Mouse (Mus musculus) cerebral cortex, adult 2 months (tissue): ENCODE measurements around the gene Fars2.

Experiments used
- WGBS: fragments of 180-500 bp; shearing (Covaris S2); methylation state at CpG from one replicate; pipeline ENCODE4 v1.1.7; 2018; 5-methylcytosine and 5-hydroxymethylcytosine counted together

The Fars2 gene

DNA sequence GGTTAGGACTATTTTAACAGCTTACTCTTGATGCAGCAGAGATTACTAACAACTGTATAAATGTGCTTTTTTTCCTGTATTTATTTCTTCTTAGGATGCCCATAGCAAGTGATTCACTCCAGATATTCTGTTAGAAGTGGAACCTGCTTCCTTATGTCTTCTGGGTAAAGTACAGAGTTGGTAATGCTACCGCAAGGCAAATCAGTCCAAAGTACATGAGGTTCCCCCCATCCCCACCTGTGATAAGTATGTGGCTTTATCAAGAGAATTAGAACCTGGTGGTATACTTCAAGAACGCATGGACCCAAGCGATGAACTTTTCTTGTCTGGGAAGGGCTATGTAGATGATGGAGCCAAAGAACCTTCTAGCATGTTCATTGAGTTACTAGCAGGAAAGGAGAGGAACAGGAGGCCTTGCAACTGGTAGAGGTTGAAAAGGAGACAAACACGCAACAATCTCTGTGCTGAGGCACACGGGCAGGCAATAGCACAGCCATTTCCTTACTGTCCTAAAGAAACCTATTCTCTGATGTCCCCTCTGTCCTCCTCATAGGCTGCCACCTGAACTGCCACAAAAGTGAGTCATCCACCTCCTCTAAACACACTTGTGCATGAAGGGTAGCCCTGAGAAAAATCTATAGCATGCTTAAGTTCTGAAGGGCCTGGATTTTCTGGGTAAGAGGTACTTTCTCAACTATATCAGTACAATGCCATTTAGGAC is 603.2 kb downstream of the Fars2 start:
- WGBS = 93% methylated on average over 5 of the region's 5 CpGs

DNA sequence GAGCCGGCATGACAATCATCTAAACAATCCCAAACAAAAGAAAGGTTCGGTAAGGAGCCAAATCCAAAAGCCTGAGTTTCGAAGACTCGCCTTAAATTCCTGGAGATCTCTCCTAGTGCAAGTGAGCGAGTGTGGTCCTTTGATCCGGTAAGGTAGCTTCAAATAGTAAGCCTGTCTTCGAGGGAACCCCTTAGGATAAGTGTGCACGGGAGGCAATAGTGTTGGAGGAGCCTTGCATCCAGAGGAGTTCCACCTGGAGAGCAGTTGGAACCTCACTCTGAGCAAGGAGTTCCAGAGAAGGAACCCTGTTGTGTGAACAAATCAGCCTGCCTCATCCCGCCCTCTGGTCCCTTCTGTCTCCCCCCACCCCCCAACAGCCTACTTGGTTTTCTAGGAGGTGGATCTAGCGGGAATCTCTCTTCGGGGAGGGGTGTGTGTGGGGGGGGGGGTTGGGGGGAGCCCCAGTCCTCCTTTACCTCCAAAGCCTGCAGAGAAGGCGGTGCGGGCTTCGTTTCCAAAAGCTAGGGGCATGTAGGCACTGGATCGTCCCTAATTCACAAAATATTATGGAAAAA is 606.6 kb downstream of the Fars2 start:
- WGBS = 10% methylated on average over 15 of the region's 15 CpGs

DNA sequence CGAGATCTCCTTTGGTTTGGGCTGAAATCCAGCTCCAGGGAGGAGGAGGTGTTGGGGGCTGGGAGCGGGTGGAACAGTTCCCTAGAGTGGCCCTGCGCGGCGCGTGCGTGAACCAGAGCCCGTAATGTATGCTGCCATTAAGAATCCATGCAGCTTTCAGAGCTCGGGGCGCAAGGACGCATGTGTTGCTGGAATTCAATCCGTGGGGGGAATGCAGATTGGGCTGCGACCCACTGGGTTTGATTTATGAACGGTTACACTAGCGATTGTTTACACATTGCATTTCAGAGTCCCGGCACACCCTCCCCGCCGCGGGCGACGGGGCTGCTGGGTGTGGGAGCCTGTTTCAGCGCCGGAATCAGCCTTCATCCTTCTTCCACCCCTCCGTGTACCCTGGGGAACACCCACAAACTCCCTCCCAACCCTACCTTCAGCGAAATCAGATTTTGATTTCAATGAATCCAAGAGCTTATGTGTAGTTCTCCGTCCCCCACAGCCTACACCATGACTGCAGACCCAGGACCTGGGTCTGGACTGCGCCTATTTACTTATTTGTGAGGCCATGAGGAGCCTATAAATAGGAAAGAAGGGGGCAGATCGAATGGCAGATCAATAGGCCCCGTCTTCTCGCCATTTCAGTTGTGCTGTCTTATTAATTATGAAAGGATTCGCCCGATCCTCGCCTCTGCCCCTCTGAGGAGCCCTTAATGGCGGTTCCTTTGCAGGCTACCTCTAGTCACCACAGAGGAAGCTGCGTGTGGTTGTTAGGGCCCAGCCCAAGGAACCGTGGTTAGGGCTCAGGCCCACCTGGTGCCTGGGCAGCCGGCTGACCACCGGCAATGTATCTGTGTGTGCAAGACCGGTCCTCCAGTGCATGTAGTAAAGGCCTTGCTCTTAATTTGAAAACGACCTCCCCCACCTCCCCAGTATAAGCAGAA is 607.6 kb downstream of the Fars2 start:
- 9% methylated on average over 40 of the region's 40 CpGs for WGBS

DNA sequence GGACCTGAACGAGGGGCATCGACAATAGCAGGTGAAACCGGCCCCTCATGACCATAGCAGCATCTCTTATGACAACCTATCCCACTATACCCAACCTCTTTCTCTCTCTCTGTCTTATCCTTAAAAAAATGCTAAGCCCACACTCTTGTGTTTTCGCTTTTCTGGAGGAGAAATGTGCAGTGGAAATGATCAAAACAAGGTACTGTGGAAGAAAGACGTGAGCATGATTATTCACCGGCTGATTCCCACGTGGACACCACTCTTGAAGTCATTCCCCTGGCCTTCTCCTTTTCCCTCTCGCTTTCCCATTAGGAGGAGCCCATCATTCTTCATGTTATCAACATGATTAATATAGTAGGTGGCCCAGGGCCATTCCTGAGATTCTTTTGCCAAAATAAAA is 608.7 kb downstream of the Fars2 start:
- WGBS = 24% methylated on average over 8 of the region's 8 CpGs

DNA sequence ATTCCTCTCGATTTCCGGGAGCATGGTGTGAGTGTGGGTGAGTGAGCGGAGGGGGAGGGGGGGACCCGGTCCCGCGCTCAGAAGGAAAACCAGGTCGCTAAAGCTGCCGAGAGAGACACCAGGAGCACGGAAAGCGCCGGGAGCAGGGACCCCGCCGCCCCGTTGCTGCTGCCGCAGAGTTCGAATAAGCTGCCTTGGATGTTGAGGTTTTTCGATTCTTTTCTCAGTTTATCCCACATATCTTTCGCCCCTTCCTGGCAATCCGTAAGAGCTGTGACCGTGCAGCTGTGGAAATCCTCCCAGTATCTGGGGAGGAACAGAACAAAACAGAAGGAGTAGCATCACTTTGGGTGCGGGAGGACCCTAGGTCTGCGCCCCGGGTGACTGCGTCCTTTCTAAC is 609.3 kb downstream of the Fars2 start:
- 2% methylated on average over 24 of the region's 24 CpGs for WGBS

DNA sequence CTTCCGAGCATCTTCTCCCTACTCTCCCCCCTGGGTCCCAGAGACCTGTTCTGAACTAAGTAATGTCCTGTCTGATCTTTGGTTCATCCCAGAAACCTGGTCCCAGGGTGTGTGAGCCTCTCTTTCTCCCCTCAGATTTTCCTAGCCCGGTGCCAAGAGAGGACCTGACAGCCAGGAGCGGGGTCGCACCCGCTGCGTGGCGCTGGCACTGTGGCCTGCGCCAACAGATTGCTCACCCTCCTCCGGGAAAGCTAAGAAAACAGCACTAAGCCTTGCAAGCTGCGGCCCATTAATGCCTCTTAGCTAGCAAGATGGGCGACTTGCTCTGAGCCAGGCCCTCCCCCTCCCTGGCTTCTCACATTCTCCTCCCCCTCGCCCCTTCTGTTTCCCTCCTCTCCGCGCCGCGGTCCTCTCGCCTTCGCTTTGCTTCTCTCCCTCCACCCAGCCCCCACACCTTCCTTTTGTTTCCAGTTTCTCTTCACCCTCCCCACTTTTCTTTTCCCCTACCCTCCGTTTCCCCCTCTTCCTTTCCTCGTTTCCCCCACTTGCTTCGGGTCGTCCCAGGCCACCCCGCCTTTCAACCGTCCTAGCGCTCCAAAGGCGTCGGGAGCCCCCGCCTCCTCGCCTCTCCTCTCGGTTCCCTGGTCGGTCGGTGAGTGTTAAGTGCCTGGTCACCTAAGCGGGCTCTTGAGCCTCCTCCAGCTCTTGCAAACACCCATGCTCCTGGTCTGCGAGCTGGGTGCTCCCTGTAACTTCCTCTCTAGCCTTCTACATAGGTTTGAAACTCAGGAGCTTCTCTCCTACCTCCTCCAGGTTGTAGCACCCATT is 610.0 kb downstream of the Fars2 start:
- WGBS = 2% methylated on average over 34 of the region's 34 CpGs

DNA sequence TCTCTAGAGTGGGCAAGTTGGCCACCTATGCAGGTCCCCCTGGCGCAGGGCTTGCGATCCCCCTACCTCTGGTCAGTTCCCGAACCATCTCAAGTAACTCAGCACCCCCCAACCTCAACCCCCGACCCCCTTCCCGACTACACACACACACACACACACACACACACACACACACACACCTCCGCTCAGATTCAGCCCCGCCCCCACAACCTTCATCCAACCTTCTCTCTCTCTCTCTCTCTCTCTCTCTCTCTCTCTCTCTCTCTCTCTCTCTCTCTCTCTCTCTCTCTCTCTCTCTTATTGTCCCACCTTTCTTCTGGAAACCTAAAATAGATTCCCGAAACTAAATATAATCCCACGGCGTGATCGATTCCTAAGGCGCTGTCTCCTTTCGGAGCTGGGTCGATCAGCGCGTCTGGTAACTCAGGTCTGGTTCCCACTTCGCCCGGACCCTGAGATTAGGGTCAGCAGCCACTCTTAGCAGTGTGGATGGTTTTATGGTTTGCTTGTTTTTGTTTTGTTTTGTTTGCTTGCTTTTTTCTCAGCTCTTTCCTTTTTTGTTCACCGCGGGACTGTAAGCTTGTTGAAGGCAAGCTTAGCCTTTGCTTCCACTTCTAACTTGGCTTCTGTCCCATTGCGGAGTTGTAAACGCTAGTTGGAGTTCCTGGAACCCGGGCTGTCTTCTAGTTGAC is 610.7 kb downstream of the Fars2 start:
- 8% methylated on average over 22 of the region's 23 CpGs for WGBS

GRCm38 (mm10) chr13:36728509-36728908 is 611.3 kb downstream of the Fars2 start:
- WGBS = 40% methylated on average over 5 of the region's 5 CpGs

DNA sequence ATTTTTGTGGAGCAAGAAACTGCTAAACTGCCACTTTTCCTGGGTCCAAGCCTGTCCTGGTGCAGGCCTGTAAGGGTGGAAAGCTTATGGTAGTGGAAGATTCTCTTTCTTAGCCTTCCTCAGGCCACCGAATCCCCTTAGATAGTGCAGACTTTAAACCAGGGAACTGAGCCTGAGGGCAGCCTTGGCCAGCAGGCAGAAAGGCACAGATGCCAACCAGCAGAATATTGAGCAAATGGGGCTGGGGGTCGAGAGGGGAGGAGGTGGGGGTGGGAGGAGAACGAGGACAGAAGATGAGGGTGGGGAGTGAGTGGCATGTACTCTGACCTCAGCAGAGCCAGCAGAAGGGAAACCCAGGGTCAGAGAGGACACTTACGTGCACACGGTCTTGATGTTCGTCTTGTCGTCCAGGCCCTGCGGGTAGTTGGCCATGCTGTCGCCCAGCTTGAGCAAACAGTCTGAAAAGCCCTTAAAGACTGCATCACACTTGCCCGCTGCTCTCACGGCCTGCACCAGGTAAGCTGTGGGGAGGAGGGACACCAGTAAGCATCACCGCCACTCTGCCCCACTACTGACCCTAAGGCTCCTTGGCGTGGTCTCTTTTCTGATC is 612.6 kb downstream of the Fars2 start:
- WGBS = 24% methylated on average over 13 of the region's 13 CpGs

DNA sequence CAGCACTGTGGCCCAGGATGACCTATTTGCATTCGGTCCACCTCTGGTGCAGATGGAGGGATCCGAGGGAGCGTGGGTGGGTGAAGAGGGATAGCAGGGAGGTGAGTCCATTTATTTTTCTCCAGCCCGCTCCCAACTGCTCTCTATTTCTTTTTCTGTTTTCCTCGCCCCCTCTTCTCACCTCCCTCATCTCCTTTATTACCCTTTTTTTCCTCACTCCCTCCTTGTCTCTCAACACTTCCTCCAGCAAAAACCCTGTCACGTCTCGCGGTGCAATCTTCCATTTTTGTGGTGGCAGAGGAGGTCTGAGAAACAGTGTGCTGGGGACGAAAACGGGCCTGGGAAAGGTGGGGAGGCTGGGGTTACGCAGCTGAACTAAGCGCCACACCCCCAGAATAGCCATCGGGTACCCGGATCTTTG is 613.1 kb downstream of the Fars2 start:
- WGBS = 26% methylated on average over 14 of the region's 14 CpGs

DNA sequence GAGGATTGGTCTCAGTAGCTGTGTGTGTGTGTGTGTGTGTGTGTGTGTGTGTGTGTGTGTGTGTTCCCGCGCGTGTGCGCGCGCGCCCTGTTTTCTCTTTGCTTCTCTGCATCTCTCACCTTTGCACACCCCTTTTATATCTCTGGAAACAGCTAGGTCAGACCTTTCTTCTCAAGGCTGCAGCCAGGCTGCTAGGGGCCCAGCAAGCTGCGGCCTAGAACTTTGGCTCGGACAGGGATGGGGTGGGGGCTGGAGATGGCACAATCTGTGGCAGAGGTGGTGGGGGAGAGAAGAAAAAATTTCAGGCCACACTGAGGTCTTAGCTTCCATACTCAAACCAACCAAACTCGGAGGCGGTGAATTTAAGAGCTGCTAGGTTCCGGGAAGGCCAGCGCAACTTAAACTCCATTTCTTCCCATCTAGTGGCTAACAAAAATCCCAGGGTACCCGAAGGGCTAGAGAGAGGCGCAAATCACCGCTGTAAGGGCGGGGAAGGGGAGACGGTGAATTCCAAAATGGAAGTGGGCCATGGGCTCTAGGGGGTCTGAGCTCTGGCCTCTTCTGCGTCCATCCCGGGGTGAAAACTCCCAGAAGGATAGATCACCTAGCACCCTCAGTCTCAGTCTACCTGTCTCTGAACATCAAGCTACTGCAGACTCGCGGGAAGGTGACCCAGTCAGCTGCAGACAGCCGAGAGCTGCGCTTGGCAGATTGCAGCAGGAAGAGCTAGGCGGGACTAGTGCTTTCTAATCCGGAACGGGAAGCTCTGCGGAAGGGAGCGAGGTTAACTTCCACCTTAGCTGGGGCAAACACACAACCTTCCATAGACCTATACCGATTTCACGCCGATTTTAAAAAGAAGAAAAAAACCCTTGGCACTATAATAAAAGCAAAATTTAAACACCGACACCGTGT is 614.1 kb downstream of the Fars2 start:
- WGBS = 8% methylated on average over 34 of the region's 34 CpGs

DNA sequence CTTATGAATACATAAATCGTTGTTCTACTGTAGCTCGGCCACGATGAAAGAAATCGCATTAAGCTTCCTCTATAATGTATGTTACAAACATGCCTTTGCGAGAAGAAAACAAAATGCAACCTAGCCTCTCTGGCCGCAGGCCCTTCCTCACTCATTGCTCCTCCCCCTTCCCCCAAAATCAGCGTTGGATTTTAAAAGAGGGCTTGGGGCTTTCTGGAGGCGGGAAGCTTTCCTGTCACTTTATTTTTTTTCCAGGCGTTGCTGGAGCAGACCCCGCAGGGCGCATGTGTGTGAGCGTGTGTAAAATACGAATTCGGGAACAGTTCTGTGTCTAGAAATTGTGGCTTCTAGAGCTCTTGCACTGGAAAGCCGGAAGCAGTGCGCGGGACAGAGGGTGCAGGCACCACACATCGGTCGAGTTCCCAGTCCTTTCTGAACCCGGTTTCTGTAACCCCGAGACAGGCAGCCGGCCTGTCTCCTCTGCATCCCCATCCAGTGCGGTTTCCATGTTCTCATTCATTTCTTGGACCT is 614.8 kb downstream of the Fars2 start:
- 2% methylated on average over 23 of the region's 23 CpGs for WGBS

DNA sequence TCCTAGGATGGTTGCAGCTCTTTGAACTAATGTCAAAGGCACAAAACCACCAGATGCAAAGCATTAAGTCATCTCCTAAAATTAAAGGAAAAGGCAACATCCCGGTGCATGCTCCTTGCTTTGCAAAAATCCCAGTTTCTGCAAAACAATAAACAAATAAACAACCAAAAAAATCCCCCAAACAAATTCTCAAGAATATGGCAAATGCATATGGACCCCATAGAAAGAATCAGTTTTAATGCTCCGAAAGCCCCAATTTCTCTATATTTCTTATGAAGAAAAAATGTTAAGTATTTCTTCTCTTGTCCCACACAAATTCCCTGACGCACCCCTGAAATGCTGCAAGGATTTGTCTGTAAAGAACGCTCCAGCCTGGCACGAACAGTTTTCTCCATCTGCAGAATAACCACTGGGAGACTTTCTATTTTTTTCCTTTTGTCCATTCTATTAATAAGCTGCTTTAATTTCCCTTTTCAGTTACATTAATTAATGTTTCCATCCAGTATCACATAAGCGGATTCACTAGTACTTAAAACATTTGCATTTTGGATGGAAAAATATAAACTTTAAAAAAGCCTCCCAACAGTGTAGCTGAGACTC is 615.8 kb downstream of the Fars2 start:
- 11% methylated on average over 6 of the region's 6 CpGs for WGBS

- WGBS = 8% methylated on average over 10 of the region's 10 CpGs
Observed at GRCm38 (mm10) chr13:36733566-36733965, 616.4 kb downstream of the Fars2 start.

DNA sequence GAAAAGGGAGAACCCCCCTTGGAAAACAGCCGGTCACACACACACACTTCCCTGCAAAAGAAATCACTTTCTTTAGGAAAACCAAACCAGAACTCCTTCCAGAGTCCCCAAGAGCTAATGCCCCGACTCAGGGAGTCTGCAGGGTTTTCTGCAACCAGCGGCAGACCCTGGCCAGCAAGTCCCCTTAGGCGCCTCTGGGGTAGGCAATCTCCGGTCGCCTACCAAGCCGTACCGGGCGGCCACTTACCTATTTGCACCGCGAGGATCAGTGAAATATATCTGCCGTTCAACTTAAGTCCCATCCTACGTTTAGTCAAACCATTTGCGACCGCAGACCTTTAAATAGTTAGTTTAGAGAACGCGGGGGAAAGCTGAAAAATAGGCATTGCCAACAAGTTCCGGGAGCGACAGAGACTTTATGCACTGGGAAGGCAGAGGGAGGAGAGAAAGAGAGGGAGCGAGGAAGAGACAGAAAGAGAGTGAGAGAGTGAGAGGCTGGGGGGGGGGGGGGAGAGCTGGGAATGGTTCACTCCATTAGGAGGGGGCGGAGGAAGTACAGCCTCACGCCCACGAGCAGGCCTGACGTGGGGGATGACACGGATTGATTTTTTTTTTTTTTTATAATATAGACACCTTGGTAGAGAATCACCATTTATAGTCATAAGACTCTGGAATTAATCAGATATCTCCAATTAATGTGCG is 616.9 kb downstream of the Fars2 start:
- WGBS = 2% methylated on average over 26 of the region's 26 CpGs

GRCm38 (mm10) chr13:36734731-36735571 is 617.7 kb downstream of the Fars2 start, which contains the start of gene Nrn1:
Gene Nrn1 (minus strand): TSS chr13:36735131.
- 2% methylated on average over 50 of the region's 50 CpGs for WGBS
